30 mouse cellular contexts compared by ENCODE assay signal in the genomic region with DNA sequence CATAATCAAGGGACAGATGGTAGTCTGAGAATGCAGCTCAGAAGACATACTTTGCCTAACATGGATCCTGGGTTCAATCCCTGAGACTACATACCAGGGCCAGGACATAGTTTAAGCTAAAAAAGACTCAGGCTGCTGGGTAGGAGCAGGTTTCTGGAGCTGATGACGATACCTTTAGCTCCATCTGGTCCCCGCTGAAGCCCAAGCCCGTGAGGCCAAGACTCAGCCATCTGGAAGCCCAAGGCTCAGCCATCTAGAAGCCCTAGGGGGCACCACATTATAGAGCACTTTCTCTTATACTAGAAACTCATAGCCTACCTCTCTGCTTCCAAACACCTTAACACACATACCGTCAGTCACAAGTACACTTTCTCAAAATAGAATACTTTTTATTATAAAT. TPM values are rescaled to one million over a fixed set of nuclear protein-coding genes. Genes with fewer than 3 reads are reported as not detected.
DNase-seq lines count a peak whose midpoint lies in the region; ATAC-seq and TF ChIP-seq lines count a peak whose summit lies in the region.
"Had no signal": no experiment of that assay in that cellular context is flagged by ENCODE, and none has a peak within 500 bp of the region (broad histone marks: within the 10 kb centered on the region; RNA-seq: fewer than 3 reads in every experiment).

No protein-coding gene starts in this region.

- no peaks in the 10 kb centered on the region for H3K9me3 ChIP-seq in liver, postnatal 0 days (ENCODE audit: low read length)
- H3K9me3 ChIP-seq in liver, embryonic 11.5 days (ENCODE audit: control insufficient read depth, low read length): no peaks in the 10 kb centered on the region
- H3K9me3 ChIP-seq: embryonic facial prominence, embryonic 12.5 days; embryonic facial prominence, embryonic 15.5 days; hindbrain, embryonic 10.5 days; hindbrain, embryonic 13.5 days had no signal

- H3K79me2 ChIP-seq in macrophage (ENCODE audit: inconsistent target): peaks cover 32% of the 10 kb centered on the region

- 79% methylated on average over 4 of the region's 4 CpGs for WGBS in liver, postnatal 0 days (ENCODE audit: insufficient replicate concordance)
- WGBS in liver, embryonic 11.5 days: 85% methylated on average over 4 of the region's 4 CpGs
- WGBS in macrophage (ENCODE audit: missing documents): 91% methylated on average over 4 of the region's 4 CpGs

- no peaks in the 10 kb centered on the region for H3K27me3 ChIP-seq in liver, postnatal 0 days (ENCODE audit: insufficient read depth, low read length)
- no peaks in the 10 kb centered on the region for H3K27me3 ChIP-seq in liver, embryonic 11.5 days (replicated peaks; ENCODE audit: control insufficient read depth, insufficient read depth, low read length)
- H3K27me3 ChIP-seq: embryonic facial prominence, embryonic 15.5 days had no signal

- no peak for TF ChIP-seq EP300 in liver, postnatal 0 days (IDR thresholded peaks at IDR 0.05; ENCODE audit: low read depth)

- no peak overlapping the region for H3K4me2 ChIP-seq in liver, postnatal 0 days (ENCODE audit: low read depth, low read length)
- no peak overlapping the region for H3K4me2 ChIP-seq in liver, embryonic 11.5 days
- H3K4me2 ChIP-seq: embryonic facial prominence, embryonic 12.5 days; embryonic facial prominence, embryonic 15.5 days; heart, embryonic 11.5 days; hindbrain, embryonic 13.5 days had no signal

- no peak for TF ChIP-seq CTCF in liver, postnatal 0 days (IDR thresholded peaks at IDR 0.05; ENCODE audit: low read depth)

- no peak for DNase-seq in cerebellum, adult 9-11 months
- no peak for DNase-seq in liver, postnatal 0 days
- DNase-seq in liver, embryonic 11.5 days (ENCODE audit: low spot score): no peak
- DNase-seq in cerebellum, postnatal 10 days: peak; percentile 31 to 35
- no peak for DNase-seq in thymus, postnatal 4 days
- DNase-seq in heart, postnatal 25 days (ENCODE audit: low spot score): no peak
- DNase-seq: adrenal gland, postnatal 10 days; adrenal gland, postnatal 36 days; forebrain, postnatal 0 days; gastrocnemius, adult 2 months; gastrocnemius, postnatal 14 days; heart, adult 11 months; heart, postnatal 36 days; kidney, adult 18-20 months had no signal

- peaks cover 16% of the 10 kb centered on the region; the same call in 1 of the 2 replicates for H3K36me3 ChIP-seq in liver, postnatal 0 days (replicated peaks; ENCODE audit: insufficient read depth, low read length)
- H3K36me3 ChIP-seq in liver, embryonic 11.5 days (ENCODE audit: control insufficient read depth, insufficient read depth, low read length): no peaks in the 10 kb centered on the region
- peaks cover 16% of the 10 kb centered on the region; the same call in 1 of the 2 replicates for H3K36me3 ChIP-seq in macrophage (ENCODE audit: inconsistent target)
- H3K36me3 ChIP-seq: embryonic facial prominence, embryonic 12.5 days; hindbrain, embryonic 10.5 days; hindbrain, embryonic 13.5 days had no signal

- peaks cover 25% of the 10 kb centered on the region for H3K4me1 ChIP-seq in liver, postnatal 0 days (ENCODE audit: insufficient read depth)
- H3K4me1 ChIP-seq in liver, embryonic 11.5 days (replicated peaks; ENCODE audit: control insufficient read depth, insufficient read depth, low read length): no peaks in the 10 kb centered on the region; the same call in none of the 2 replicates

- no peak overlapping the region for H3K9ac ChIP-seq in liver, postnatal 0 days (replicated peaks)
- H3K9ac ChIP-seq in liver, embryonic 11.5 days (ENCODE audit: low read depth, low read length): no peak overlapping the region
- H3K9ac ChIP-seq: embryonic facial prominence, embryonic 12.5 days; embryonic facial prominence, embryonic 15.5 days; forebrain, postnatal 0 days; hindbrain, embryonic 13.5 days had no signal

- 0 out of 2 replicates have a peak overlapping the region, but pooled peaks have one; percentile 61 for H3K27ac ChIP-seq in liver, postnatal 0 days (ENCODE audit: low read depth)
- H3K27ac ChIP-seq in liver, embryonic 11.5 days (ENCODE audit: low read depth, low read length): no peak overlapping the region
- H3K27ac ChIP-seq in macrophage: peak overlapping the region; percentile 48; the same call in 1 of the 2 replicates
- H3K27ac ChIP-seq: embryonic facial prominence, embryonic 12.5 days; embryonic facial prominence, embryonic 15.5 days; hindbrain, embryonic 10.5 days; hindbrain, embryonic 13.5 days had no signal

- intact Hi-C loops in heart, postnatal 25 days (cut with DNase I): no loop called here

- H3K4me3 ChIP-seq in liver, postnatal 0 days (ENCODE audit: low read depth, low read length): no peak overlapping the region
- H3K4me3 ChIP-seq in liver, embryonic 11.5 days (ENCODE audit: low read depth, low read length): no peak overlapping the region
- no peak overlapping the region for H3K4me3 ChIP-seq in macrophage (ENCODE audit: inconsistent target)
- H3K4me3 ChIP-seq: embryonic facial prominence, embryonic 12.5 days; embryonic facial prominence, embryonic 15.5 days; gastrocnemius, adult 2 months; hindbrain, embryonic 10.5 days; hindbrain, embryonic 13.5 days had no signal

- 0 out of 2 replicates have a peak, but pooled peaks have one; percentile 70 for ATAC-seq in cerebellum, adult (ENCODE audit: insufficient number of reproducible peaks, low FRiP score, low TSS enrichment)
- ATAC-seq in liver, postnatal 0 days: no peak
- ATAC-seq in liver, embryonic 11.5 days (replicated peaks; ENCODE audit: low FRiP score): no peak
- ATAC-seq: forebrain, embryonic 14.5 days; forebrain, postnatal 0 days; hindbrain, embryonic 16.5 days; intestine, embryonic 16.5 days had no signal

RNA-seq across cellular contexts. Expression of gene Acaa1a, which starts 3.9 kb away (rescaled TPM):
- polyA plus RNA-seq in liver, postnatal 0 days (2015; fragmentation: Nextera tagmentation; extraction: Ambion mirVana): 132 and 141 TPM in 2 replicates
- 58.8 and 61.2 TPM in 2 replicates for polyA plus RNA-seq in liver, embryonic 11.5 days (2014; fragmentation: Nextera tagmentation; extraction: Ambion mirVana)
- 100 to 1,000 TPM in 22 of 26 experiments, 10 to 100 TPM in 4; 50.8 to 289 (median 175) TPM for total RNA-seq in macrophage (2018; cell fraction: chromatin; rRNA removed)
- 10 to 100 TPM; 44.7 to 97.3 (median 64.8) TPM for total RNA-seq in macrophage (2018; cell fraction: cytosol; rRNA removed)
- 100 to 1,000 TPM in 16 of 26 experiments, 10 to 100 TPM in 10; 37.9 to 192 (median 118) TPM for total RNA-seq in macrophage (2018; cell fraction: nucleus; rRNA removed)
- polyA plus RNA-seq in macrophage (2018): 27.8 to 102 TPM (median 60.2 TPM) in 3 replicates
- total RNA-seq in heart, postnatal 25 days (2021): 10 to 100 TPM; 83.0 to 88.6 TPM

RNA-seq across cellular contexts. Expression of gene Myd88, which starts 5.6 kb away (rescaled TPM):
- polyA plus RNA-seq in liver, postnatal 0 days (2015; fragmentation: Nextera tagmentation; extraction: Ambion mirVana): 15.6 and 16.7 TPM in 2 replicates
- polyA plus RNA-seq in liver, embryonic 11.5 days (2014; fragmentation: Nextera tagmentation; extraction: Ambion mirVana): 28.6 and 30.6 TPM in 2 replicates
- total RNA-seq in macrophage (2018; cell fraction: chromatin; rRNA removed): 100 to 1,000 TPM in 4 of 26 experiments, 10 to 100 TPM in 22; 26.6 to 127 (median 65.0) TPM
- 100 to 1,000 TPM in 18 of 26 experiments, 10 to 100 TPM in 8; 74.1 to 201 (median 150) TPM for total RNA-seq in macrophage (2018; cell fraction: cytosol; rRNA removed)
- 100 to 1,000 TPM in 17 of 26 experiments, 10 to 100 TPM in 9; 46.3 to 199 (median 114) TPM for total RNA-seq in macrophage (2018; cell fraction: nucleus; rRNA removed)
- 43.1 to 84.4 TPM (median 77.6 TPM) in 3 replicates for polyA plus RNA-seq in macrophage (2018)
- total RNA-seq in heart, postnatal 25 days (2021): 10 to 100 TPM; 12.2 to 14.3 TPM

RNA-seq across cellular contexts. Expression of gene Oxsr1, which starts 13.3 kb away (rescaled TPM):
- 3.8 and 4.1 TPM in 2 replicates for polyA plus RNA-seq in liver, postnatal 0 days (2015; fragmentation: Nextera tagmentation; extraction: Ambion mirVana)
- 14.2 TPM in 2 replicates for polyA plus RNA-seq in liver, embryonic 11.5 days (2014; fragmentation: Nextera tagmentation; extraction: Ambion mirVana)
- 10 to 100 TPM; 41.0 to 96.7 (median 68.0) TPM for total RNA-seq in macrophage (2018; cell fraction: chromatin; rRNA removed)
- 10 to 100 TPM; 17.4 to 27.4 (median 23.1) TPM for total RNA-seq in macrophage (2018; cell fraction: cytosol; rRNA removed)
- total RNA-seq in macrophage (2018; cell fraction: nucleus; rRNA removed): 10 to 100 TPM; 35.2 to 86.1 (median 45.8) TPM
- 16.4 to 22.2 TPM (median 20.9 TPM) in 3 replicates for polyA plus RNA-seq in macrophage (2018)
- 10 to 100 TPM; 43.8 to 44.2 TPM for total RNA-seq in heart, postnatal 25 days (2021)

RNA-seq across cellular contexts. Expression of gene Xylb, which starts 21.6 kb away (rescaled TPM):
- polyA plus RNA-seq in liver, postnatal 0 days (2015; fragmentation: Nextera tagmentation; extraction: Ambion mirVana): 8.2 and 9.2 TPM in 2 replicates
- polyA plus RNA-seq in liver, embryonic 11.5 days (2014; fragmentation: Nextera tagmentation; extraction: Ambion mirVana): 9.5 and 11.0 TPM in 2 replicates
- 10 to 100 TPM in 6 of 26 experiments, 1 to 10 TPM in 20; 1.8 to 18.2 (median 7.4) TPM for total RNA-seq in macrophage (2018; cell fraction: chromatin; rRNA removed)
- 1 to 10 TPM; 1.3 to 4.4 (median 2.4) TPM for total RNA-seq in macrophage (2018; cell fraction: cytosol; rRNA removed)
- 10 to 100 TPM in 1 of 26 experiments, 1 to 10 TPM in 25; 1.1 to 14.8 (median 4.4) TPM for total RNA-seq in macrophage (2018; cell fraction: nucleus; rRNA removed)
- 3.0 to 5.5 TPM (median 3.1 TPM) in 3 replicates for polyA plus RNA-seq in macrophage (2018)
- total RNA-seq in heart, postnatal 25 days (2021): under 1 TPM; 0.16 to 0.42 TPM

RNA-seq across cellular contexts. Expression of gene Slc22a14, which starts 29.8 kb away (rescaled TPM):
- not detected in 2 replicates for polyA plus RNA-seq in liver, postnatal 0 days (2015; fragmentation: Nextera tagmentation; extraction: Ambion mirVana)
- not detected in 2 replicates for polyA plus RNA-seq in liver, embryonic 11.5 days (2014; fragmentation: Nextera tagmentation; extraction: Ambion mirVana)
- not detected for total RNA-seq in macrophage (2018; cell fraction: chromatin; rRNA removed)
- not detected for total RNA-seq in macrophage (2018; cell fraction: cytosol; rRNA removed)
- not detected for total RNA-seq in macrophage (2018; cell fraction: nucleus; rRNA removed)
- polyA plus RNA-seq in macrophage (2018): not detected in 3 replicates
- total RNA-seq in heart, postnatal 25 days (2021): under 1 TPM in 1 of 2 experiments, not detected in 1; 0.17 TPM
- total RNA-seq: adrenal gland, adult 18-20 months; adrenal gland, postnatal 36 days; common myeloid progenitor, adult 5-6 weeks; forebrain, postnatal 0 days; gastrocnemius, adult 2 months; gastrocnemius, postnatal 14 days; gastrocnemius, postnatal 4 days had no signal
- polyA plus RNA-seq: embryonic facial prominence, embryonic 12.5 days; forebrain, embryonic 11.5 days; forebrain, embryonic 14.5 days; forebrain, postnatal 0 days; frontal cortex, adult 2 months; heart, embryonic 11.5 days; heart, embryonic 14.5 days; hindbrain, embryonic 13.5 days had no signal

Comparison
In these comparisons a context has a peak if more than half of its experiments do, and no peak if none do; other contexts are left out.
1. DNase-seq: peak in cerebellum, postnatal 10 days (2 of 2); none in cerebellum, adult 9-11 months (single experiment), liver, postnatal 0 days (single experiment), liver, embryonic 11.5 days (single experiment), thymus, postnatal 4 days (single experiment) and heart, postnatal 25 days (single experiment).